Mouse (Mus musculus): ENCODE measurements around the gene Tbxa2r. TPM values are rescaled to one million over a fixed set of nuclear protein-coding genes. Genes with fewer than 3 reads are reported as not detected.

Gene Tbxa2r
- polyA plus RNA-seq, 1 experiment from 2014 or later: 18.3 TPM

GRCm38 (mm10) chr10:81365073-81365472 lies 36.5 kb downstream of the Tbxa2r start:
- peaks cover 18% of the 10 kb centered on the region for H3K27me3 ChIP-seq
- peak overlapping the region; percentile 72; the same call in 1 of the 2 replicates for H3K4me2 ChIP-seq
- no peak overlapping the region for H3K9ac ChIP-seq
- H3K27ac ChIP-seq: no peak overlapping the region
- peaks cover 58% of the 10 kb centered on the region for H3K4me1 ChIP-seq
- 44% methylated on average over 4 of the region's 4 CpGs for WGBS
- no peak overlapping the region; the same call in 1 of the 2 replicates for H3K4me3 ChIP-seq (replicated peaks)
- H3K9me3 ChIP-seq (replicated peaks): no peaks in the 10 kb centered on the region
- peaks cover 50% of the 10 kb centered on the region for H3K36me3 ChIP-seq
- 0 out of 2 replicates have a peak, but pooled peaks have one; percentile 3 for ATAC-seq (replicated peaks; ENCODE audit: low FRiP score)

GRCm38 (mm10) chr10:81365672-81366476 lies 37.3 kb downstream of the Tbxa2r start, which contains the start of gene 4930404N11Rik:
Gene 4930404N11Rik (minus strand): TSS chr10:81365816.
- WGBS: 36% methylated on average over 12 of the region's 12 CpGs
- Histone ChIP-seq H3K4me2 (peak within 1 kb of the TSS; percentile 72), H3K36me3 (peaks cover 58% of the 10 kb centered on the region), H3K4me1 (peaks cover 50% of the 10 kb centered on the region), H3K27me3 (peaks cover 18% of the 10 kb centered on the region), H3K9me3 (replicated peaks) (no peaks in the 10 kb centered on the region), H3K4me3 (replicated peaks) (peak within 1 kb of the TSS; percentile 40), H3K27ac (peak within 1 kb of the TSS; percentile 29; the same call in 1 of the 2 replicates), H3K9ac (peak within 1 kb of the TSS; percentile 21; the same call in 1 of the 2 replicates)
- no peak for ATAC-seq (replicated peaks; ENCODE audit: low FRiP score)

- Histone ChIP-seq H3K4me3 (replicated peaks) (no peak overlapping the region), H3K9ac (no peak overlapping the region), H3K27ac (peak overlapping the region; percentile 29; the same call in 1 of the 2 replicates), H3K9me3 (replicated peaks) (no peaks in the 10 kb centered on the region), H3K4me2 (no peak overlapping the region), H3K27me3 (peaks cover 18% of the 10 kb centered on the region), H3K36me3 (peaks cover 60% of the 10 kb centered on the region), H3K4me1 (peaks cover 45% of the 10 kb centered on the region)
- ATAC-seq (replicated peaks; ENCODE audit: low FRiP score): no peak
- 75% methylated on average over 6 of the region's 6 CpGs for WGBS
Observed at GRCm38 (mm10) chr10:81366477-81367206, 38.1 kb downstream of the Tbxa2r start.

GRCm38 (mm10) chr10:81367207-81367495 lies 38.6 kb downstream of the Tbxa2r start:
- H3K4me3 ChIP-seq (replicated peaks): no peak overlapping the region
- no peak overlapping the region for H3K4me2 ChIP-seq
- 0 out of 2 replicates have a peak overlapping the region, but pooled peaks have one; percentile 29 for H3K27ac ChIP-seq
- peaks cover 41% of the 10 kb centered on the region for H3K4me1 ChIP-seq
- 87% methylated on average over 6 of the region's 6 CpGs for whole genome bisulfite sequencing
- H3K36me3 ChIP-seq: peaks cover 61% of the 10 kb centered on the region
- H3K9me3 ChIP-seq (replicated peaks): no peaks in the 10 kb centered on the region
- no peak for ATAC-seq (replicated peaks; ENCODE audit: low FRiP score)
- no peak overlapping the region for H3K9ac ChIP-seq
- H3K27me3 ChIP-seq: peaks cover 18% of the 10 kb centered on the region

- H3K27me3 ChIP-seq: no peaks in the 10 kb centered on the region
- H3K27ac ChIP-seq: no peak overlapping the region
- ATAC-seq (replicated peaks; ENCODE audit: low FRiP score): no peak
- H3K4me3 ChIP-seq (replicated peaks): no peak overlapping the region
- WGBS: 94% methylated on average over 10 of the region's 10 CpGs
- H3K9ac ChIP-seq: no peak overlapping the region
- H3K4me2 ChIP-seq: no peak overlapping the region
- peaks cover 39% of the 10 kb centered on the region for H3K4me1 ChIP-seq
- H3K9me3 ChIP-seq (replicated peaks): no peaks in the 10 kb centered on the region
- H3K36me3 ChIP-seq: peaks cover 57% of the 10 kb centered on the region
Observed at GRCm38 (mm10) chr10:81375322-81375721, 46.8 kb downstream of the Tbxa2r start.

- peak overlapping the region; percentile 78 for H3K4me3 ChIP-seq (replicated peaks)
- H3K9me3 ChIP-seq (replicated peaks): no peaks in the 10 kb centered on the region
- no peaks in the 10 kb centered on the region for H3K27me3 ChIP-seq
- H3K4me2 ChIP-seq: peak overlapping the region; percentile 83
- peak overlapping the region; percentile 88 for H3K9ac ChIP-seq
- no peak for ATAC-seq (replicated peaks; ENCODE audit: low FRiP score)
- WGBS: 30% methylated on average over 6 of the region's 6 CpGs
- peaks cover 39% of the 10 kb centered on the region for H3K4me1 ChIP-seq
- H3K36me3 ChIP-seq: peaks cover 43% of the 10 kb centered on the region
- peak overlapping the region; percentile 69 for H3K27ac ChIP-seq
Observed at GRCm38 (mm10) chr10:81376561-81377361, 48.2 kb downstream of the Tbxa2r start.

- ATAC-seq (replicated peaks; ENCODE audit: low FRiP score): no peak
- Histone ChIP-seq H3K27me3 (no peaks in the 10 kb centered on the region), H3K27ac (peak overlapping the region; percentile 69), H3K4me3 (replicated peaks) (peak overlapping the region; percentile 78), H3K9ac (peak overlapping the region; percentile 88), H3K9me3 (replicated peaks) (no peaks in the 10 kb centered on the region), H3K4me1 (peaks cover 44% of the 10 kb centered on the region), H3K4me2 (peak overlapping the region; percentile 83), H3K36me3 (peaks cover 37% of the 10 kb centered on the region)
- 38% methylated on average over 2 of the region's 2 CpGs for WGBS
Observed at GRCm38 (mm10) chr10:81377362-81377664, 48.8 kb downstream of the Tbxa2r start.

GRCm38 (mm10) chr10:81377793-81378552 lies 49.4 kb downstream of the Tbxa2r start, which contains the start of gene Fzr1:
Gene Fzr1 (minus strand): TSS chr10:81378516.
- no peaks in the 10 kb centered on the region for H3K9me3 ChIP-seq (replicated peaks)
- peaks cover 31% of the 10 kb centered on the region for H3K36me3 ChIP-seq
- peak within 1 kb of the TSS; percentile 90 for H3K27ac ChIP-seq
- H3K4me2 ChIP-seq: peak within 1 kb of the TSS; percentile 83
- no peaks in the 10 kb centered on the region for H3K27me3 ChIP-seq
- peak; percentile 66 for ATAC-seq (replicated peaks; ENCODE audit: low FRiP score)
- peak within 1 kb of the TSS; percentile 78 for H3K4me3 ChIP-seq (replicated peaks)
- H3K4me1 ChIP-seq: peaks cover 44% of the 10 kb centered on the region
- WGBS: under 1% methylated on average over 59 of the region's 59 CpGs
- peak within 1 kb of the TSS; percentile 88 for H3K9ac ChIP-seq

- Histone ChIP-seq H3K27me3 (no peaks in the 10 kb centered on the region), H3K4me3 (replicated peaks) (peak overlapping the region; percentile 78), H3K36me3 (peaks cover 24% of the 10 kb centered on the region), H3K9ac (peak overlapping the region; percentile 88), H3K9me3 (replicated peaks) (no peaks in the 10 kb centered on the region), H3K27ac (peak overlapping the region; percentile 90), H3K4me1 (peaks cover 44% of the 10 kb centered on the region), H3K4me2 (peak overlapping the region; percentile 83)
- WGBS: under 1% methylated on average over 46 of the region's 46 CpGs
- ATAC-seq (replicated peaks; ENCODE audit: low FRiP score): peak; percentile 96
Observed at GRCm38 (mm10) chr10:81378553-81379182, 50.1 kb downstream of the Tbxa2r start.

GRCm38 (mm10) chr10:81379183-81379553 lies 50.6 kb downstream of the Tbxa2r start:
- Histone ChIP-seq H3K9ac (peak overlapping the region; percentile 52), H3K36me3 (peaks cover 19% of the 10 kb centered on the region), H3K9me3 (replicated peaks) (no peaks in the 10 kb centered on the region), H3K4me1 (peaks cover 39% of the 10 kb centered on the region), H3K4me2 (peak overlapping the region; percentile 83), H3K27me3 (no peaks in the 10 kb centered on the region), H3K27ac (peak overlapping the region; percentile 90), H3K4me3 (replicated peaks) (peak overlapping the region; percentile 78)
- no peak for ATAC-seq (replicated peaks; ENCODE audit: low FRiP score)
- 58% methylated on average over 3 of the region's 3 CpGs for WGBS
